Mouse (Mus musculus) spleen, adult 2 months (tissue): ENCODE measurements around the gene Npff.

ENCODE experiments used
- CTCF ChIP-seq: fragments of 200-500 bp; IDR thresholded peaks from 2 replicates; pipeline ENCODE4 v1.5.1; 2011; ENCODE audit warnings: mild to moderate bottlenecking, inconsistent platforms; ENCODE audit not compliant: insufficient read depth, insufficient read length, insufficient replicate concordance; ENCODE audit errors: extremely low read depth
- POLR2A ChIP-seq: fragments of 200-500 bp; IDR thresholded peaks from 2 replicates; pipeline ENCODE4 v1.6.1; 2011; ENCODE audit warnings: low read depth, low read length, inconsistent platforms

- no peak for TF ChIP-seq CTCF
- no peak for TF ChIP-seq POLR2A
These were observed 38.9 kb upstream of the Npff start for GRCm38 (mm10) chr15:102563681-102564080.
